Mouse (Mus musculus): Measurements from ENCODE around the gene Scgb2b19. TPM values are rescaled to one million over a fixed set of nuclear protein-coding genes. Genes with fewer than 3 reads are reported as not detected.
"Not testable (repeated sequence)": the region's sequence is repeated elsewhere in the genome, so short reads cannot be mapped to it uniquely, and the experiment has no call there.

The Scgb2b19 gene
- polyA plus RNA-seq (2015; fragmentation: Nextera tagmentation; extraction: Ambion mirVana): not detected in 2 replicates

DNA sequence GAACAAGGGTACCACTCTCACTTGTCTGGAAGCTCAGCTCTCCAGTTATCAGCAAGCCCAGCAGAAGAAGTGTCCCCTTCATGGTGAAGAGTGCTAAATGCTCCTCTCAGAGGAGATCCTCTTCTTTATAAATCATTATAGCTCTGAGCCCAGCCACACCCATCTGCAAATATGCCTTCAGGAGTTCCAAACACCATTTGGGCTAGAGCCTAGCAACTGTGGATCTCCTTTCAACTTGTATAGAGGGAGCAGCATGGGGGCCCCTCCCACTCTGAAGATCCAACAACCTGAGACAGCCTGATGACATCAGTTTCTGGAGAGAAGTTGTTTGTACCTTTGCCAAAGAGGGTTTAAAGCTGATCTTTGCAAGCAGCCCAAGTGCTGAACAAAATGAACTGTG, at the start of gene Scgb2b19:
Gene Scgb2b19, minus strand, starts transcription at position 101 of the 400 bp plus-strand sequence.
- not testable (repeated sequence) for H3K27me3 ChIP-seq; H3K36me3 ChIP-seq (replicated peaks); H3K27ac ChIP-seq (replicated peaks); H3K4me1 ChIP-seq (replicated peaks); H3K9ac ChIP-seq; H3K9me3 ChIP-seq (replicated peaks); ATAC-seq (ENCODE audit: insufficient read depth); H3K4me2 ChIP-seq; H3K4me3 ChIP-seq (replicated peaks)

DNA sequence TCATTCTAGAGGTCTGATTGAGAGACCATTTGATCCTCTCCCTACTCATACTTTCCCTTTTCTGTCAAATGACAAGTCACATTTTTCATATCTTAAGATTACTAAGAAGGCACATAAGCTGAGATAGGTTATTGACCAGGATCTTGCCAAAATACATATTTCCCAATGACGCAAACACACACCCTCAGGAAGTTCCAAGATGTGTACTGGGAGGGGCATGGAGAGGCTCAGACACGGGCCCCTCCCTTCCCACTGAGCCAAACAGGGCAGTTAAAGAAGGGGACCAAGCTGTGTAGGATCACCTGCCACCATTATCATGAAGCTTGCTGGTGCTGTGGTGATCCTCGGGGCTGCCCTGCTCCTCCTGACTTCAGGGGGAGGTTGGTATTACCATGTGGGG, 6.9 kb upstream of the Scgb2b19 start, which contains the start of gene Scgb1b19:
Gene Scgb1b19, plus strand, starts transcription at position 301 of the 400 bp plus-strand sequence.
- H3K9ac ChIP-seq; H3K27me3 ChIP-seq; H3K27ac ChIP-seq (replicated peaks); H3K4me3 ChIP-seq (replicated peaks); ATAC-seq (ENCODE audit: insufficient read depth); H3K9me3 ChIP-seq (replicated peaks); H3K4me2 ChIP-seq; H3K4me1 ChIP-seq (replicated peaks); H3K36me3 ChIP-seq (replicated peaks): not testable (repeated sequence)
- 54% methylated on average over 2 of the region's 3 CpGs for WGBS (ENCODE audit: insufficient replicate concordance)

Other genes starting within 250 kb of the Scgb2b19 start
- not detected in 2 replicates for gene Scgb2b17, start 223.8 kb downstream of the Scgb2b19 start, polyA plus RNA-seq (2015; fragmentation: Nextera tagmentation; extraction: Ambion mirVana)
- gene Scgb1b17, start 216.9 kb downstream of the Scgb2b19 start, polyA plus RNA-seq (2015; fragmentation: Nextera tagmentation; extraction: Ambion mirVana): not detected in 2 replicates
- not detected in 2 replicates for gene Scgb2b18, start 106.5 kb downstream of the Scgb2b19 start, polyA plus RNA-seq (2015; fragmentation: Nextera tagmentation; extraction: Ambion mirVana)
- not detected in 2 replicates for gene Scgb1b18, start 94.8 kb downstream of the Scgb2b19 start, polyA plus RNA-seq (2015; fragmentation: Nextera tagmentation; extraction: Ambion mirVana)
- not detected in 2 replicates for gene Scgb1b19, start 7.0 kb upstream of the Scgb2b19 start, polyA plus RNA-seq (2015; fragmentation: Nextera tagmentation; extraction: Ambion mirVana)
- gene Scgb2b20, start 86.0 kb upstream of the Scgb2b19 start, polyA plus RNA-seq (2015; fragmentation: Nextera tagmentation; extraction: Ambion mirVana): not detected in 2 replicates
- not detected in 2 replicates for gene Scgb1b20, start 92.9 kb upstream of the Scgb2b19 start, polyA plus RNA-seq (2015; fragmentation: Nextera tagmentation; extraction: Ambion mirVana)
- gene Scgb2b21, start 240.1 kb upstream of the Scgb2b19 start, polyA plus RNA-seq (2015; fragmentation: Nextera tagmentation; extraction: Ambion mirVana): not detected in 2 replicates